Mouse (Mus musculus): Measurements from ENCODE around the gene Herpud1.

GRCm38 (mm10) chr8:94361774-94362431 is 24.3 kb upstream of the Herpud1 start:
- TF ChIP-seq CTCF (IDR thresholded peaks at IDR 0.05; ENCODE audit: low read depth, low read length): no peak
- TF ChIP-seq POLR2A (IDR thresholded peaks at IDR 0.05; ENCODE audit: extremely low read depth, insufficient read depth, low read length): no peak

All from liver, adult 2 months (tissue).